Mouse (Mus musculus): ENCODE measurements around the gene Atxn2.
A peak's percentile ranks its signal among the peaks of the same experiment; 100 is the strongest.

DNA sequence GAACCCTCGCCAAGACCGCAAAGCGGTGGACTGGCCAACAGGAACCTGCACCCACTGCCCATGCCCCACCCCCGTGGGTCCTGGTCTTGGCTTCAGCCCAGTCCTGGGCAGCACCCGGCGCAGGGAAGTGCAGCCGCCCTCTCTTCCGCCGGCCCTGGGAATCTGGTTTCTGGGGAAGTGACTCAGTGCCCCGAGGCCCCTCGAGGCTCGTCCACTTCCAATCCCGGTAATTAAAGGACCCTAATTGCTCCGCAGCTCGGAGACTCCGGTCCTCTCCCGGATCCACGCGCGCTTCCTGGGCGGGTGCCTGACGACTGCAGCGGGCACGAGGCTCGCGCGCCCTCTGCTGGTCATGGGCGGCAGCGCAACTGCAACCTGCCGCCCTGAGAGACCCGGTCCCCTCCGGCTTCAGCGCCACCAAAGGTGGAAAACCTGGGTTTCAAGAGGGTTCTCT, 131.6 kb downstream of the Atxn2 start:
- TF ChIP-seq CTCF (IDR thresholded peaks at IDR 0.05; ENCODE audit: control insufficient read depth, insufficient read depth, low read length) (peak; percentile 92), POLR2A (IDR thresholded peaks at IDR 0.05; ENCODE audit: borderline replicate concordance, control insufficient read depth, low read depth, low read length) (peak; percentile 31; the same call in 1 of the 2 replicates)
